Mouse (Mus musculus) neural tube, embryonic 10.5 days (tissue): ENCODE results near the gene Coq7.

ENCODE experiments used
- DNase-seq: peaks from one replicate; pipeline ENCODE4 v3.0.0-alpha.2; 2017; ENCODE audit warnings: low spot score; ENCODE audit errors: extremely low spot score

Coq7 gene

GRCm38 (mm10) chr7:118494892-118495579, 38.1 kb downstream of the Coq7 start:
- no peak for DNase-seq

GRCm38 (mm10) chr7:118493892-118494291, 39.3 kb downstream of the Coq7 start:
- no peak for DNase-seq

- peak; percentile 84 for DNase-seq
These were observed 41.6 kb downstream of the Coq7 start, which contains the start of gene Itpripl2 for GRCm38 (mm10) chr7:118491431-118492147. Gene Itpripl2 (minus strand): TSS chr7:118491975.

GRCm38 (mm10) chr7:118490666-118491430, 42.3 kb downstream of the Coq7 start:
- DNase-seq, result no peak

GRCm38 (mm10) chr7:118489706-118490665, 43.2 kb downstream of the Coq7 start:
- peak; percentile 29 for DNase-seq

- DNase-seq, result no peak
These were observed 45.0 kb downstream of the Coq7 start for GRCm38 (mm10) chr7:118488060-118488664.

- no peak for DNase-seq
These were observed 46.2 kb downstream of the Coq7 start for GRCm38 (mm10) chr7:118486917-118487316.

- DNase-seq, result no peak
These were observed 49.2 kb downstream of the Coq7 start for GRCm38 (mm10) chr7:118483996-118484395.

GRCm38 (mm10) chr7:118482001-118482400, 51.2 kb downstream of the Coq7 start:
- no peak for DNase-seq

- DNase-seq, result no peak
These were observed 51.9 kb downstream of the Coq7 start for GRCm38 (mm10) chr7:118481047-118481810.

- no peak for DNase-seq
These were observed 52.9 kb downstream of the Coq7 start for GRCm38 (mm10) chr7:118480160-118480709.

GRCm38 (mm10) chr7:118478835-118479312, 54.3 kb downstream of the Coq7 start:
- no peak for DNase-seq

GRCm38 (mm10) chr7:118476428-118476827, 56.7 kb downstream of the Coq7 start:
- no peak for DNase-seq

GRCm38 (mm10) chr7:118475008-118475705, 58.0 kb downstream of the Coq7 start:
- DNase-seq, result no peak

- DNase-seq, result no peak
These were observed 60.3 kb downstream of the Coq7 start for GRCm38 (mm10) chr7:118472886-118473285.

- DNase-seq, result no peak
These were observed 65.1 kb downstream of the Coq7 start for GRCm38 (mm10) chr7:118468060-118468459.

GRCm38 (mm10) chr7:118464432-118464831, 68.7 kb downstream of the Coq7 start:
- DNase-seq, result no peak
